Mouse (Mus musculus) neural tube, embryonic 12.5 days (tissue): ENCODE data around the gene Efhc1. TPM values are rescaled to one million over a fixed set of nuclear protein-coding genes. Genes with fewer than 3 reads are reported as not detected.

Source experiments
- ATAC-seq: fragments of 200-750 bp; cut with Nextera tagmentation; 2 replicates; pipeline ENCODE4 v1.8.0; 2017; ENCODE audit warnings: low read depth, mild to moderate bottlenecking, moderate TSS enrichment, moderate library complexity; ENCODE audit not compliant: low FRiP score
- H3K27ac ChIP-seq: fragments of 300-500 bp; sonication (generic); 2 replicates; pipeline ENCODE4 v1.5.1; 2016
- H3K27me3 ChIP-seq: fragments of 300-500 bp; sonication (generic); replicated peaks from 2 replicates; pipeline ENCODE4 v1.6.1; 2016; ENCODE audit warnings: mild to moderate bottlenecking
- H3K36me3 ChIP-seq: fragments of 300-500 bp; sonication (generic); 2 replicates; pipeline ENCODE4 v1.6.1; 2016; ENCODE audit warnings: mild to moderate bottlenecking
- H3K4me1 ChIP-seq: fragments of 300-500 bp; sonication (generic); 2 replicates; pipeline ENCODE4 v1.6.1; 2016
- H3K4me2 ChIP-seq: fragments of 300-500 bp; sonication (generic); replicated peaks from 2 replicates; pipeline ENCODE4 v1.6.1; 2016; ENCODE audit warnings: mild to moderate bottlenecking
- H3K4me3 ChIP-seq: fragments of 300-500 bp; sonication (generic); 2 replicates; pipeline ENCODE4 v1.5.1; 2016
- H3K9ac ChIP-seq: fragments of 300-500 bp; sonication (generic); 2 replicates; pipeline ENCODE4 v1.6.1; 2016; ENCODE audit warnings: mild to moderate bottlenecking
- H3K9me3 ChIP-seq: fragments of 300-500 bp; sonication (generic); 2 replicates; pipeline ENCODE4 v1.6.1; 2016; ENCODE audit warnings: mild to moderate bottlenecking
- WGBS: fragments of 180-500 bp; shearing (Covaris S2); methylation state at CpG from one replicate; pipeline ENCODE4 v1.1.7; 2016; 5-methylcytosine and 5-hydroxymethylcytosine counted together
- polyA plus RNA-seq: library from polyadenylated mRNA; unstranded; fragments of >200 nt; fragmentation: Nextera tagmentation; extraction: Ambion mirVana; gene quantifications from 2 replicates; pipeline ENCODE4 v1.2.1, GENCODE M21; 2016

Gene Efhc1
- polyA plus RNA-seq, result 1.4 and 1.5 TPM in 2 replicates

DNA sequence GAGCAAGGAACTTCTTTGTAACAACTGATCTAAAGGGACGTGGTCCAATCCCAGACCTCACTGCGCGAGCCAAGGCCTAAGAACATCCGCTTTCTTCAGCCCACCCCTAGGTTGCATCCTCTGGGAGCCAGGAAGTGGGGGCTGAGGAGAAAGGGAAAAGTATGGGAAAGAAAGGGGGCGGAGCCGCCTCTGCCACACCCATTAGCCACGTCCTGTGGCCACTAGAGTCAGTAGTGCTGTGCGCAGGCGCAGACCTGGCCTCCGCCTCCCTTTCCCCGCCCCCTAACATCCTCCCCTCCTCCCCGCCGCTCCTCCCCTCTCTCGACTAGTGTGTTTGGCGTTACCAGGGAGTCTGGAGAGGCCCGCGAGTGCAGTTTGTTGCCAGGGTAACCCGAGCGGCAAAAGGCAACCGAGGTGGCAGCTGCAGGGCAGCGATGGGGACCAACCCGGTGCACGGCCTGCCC is at the start of gene Efhc1:
Efhc1 (plus strand) TSS at position 327 of the 464 bp plus-strand sequence.
- ATAC-seq, result peak; percentile 98
- H3K9me3 ChIP-seq, result no peaks in the 10 kb centered on the region
- peaks cover 6% of the 10 kb centered on the region; the same call in 1 of the 2 replicates for H3K4me1 ChIP-seq
- WGBS, result 2% methylated on average over 23 of the region's 23 CpGs
- H3K4me3 ChIP-seq, result peak within 1 kb of the TSS; percentile 43
- H3K9ac ChIP-seq, result peak within 1 kb of the TSS; percentile 64
- H3K27ac ChIP-seq, result peak within 1 kb of the TSS; percentile 37; the same call in 1 of the 2 replicates
- H3K27me3 ChIP-seq, result no peaks in the 10 kb centered on the region
- no peaks in the 10 kb centered on the region for H3K36me3 ChIP-seq
- peak within 1 kb of the TSS; percentile 64 for H3K4me2 ChIP-seq

DNA sequence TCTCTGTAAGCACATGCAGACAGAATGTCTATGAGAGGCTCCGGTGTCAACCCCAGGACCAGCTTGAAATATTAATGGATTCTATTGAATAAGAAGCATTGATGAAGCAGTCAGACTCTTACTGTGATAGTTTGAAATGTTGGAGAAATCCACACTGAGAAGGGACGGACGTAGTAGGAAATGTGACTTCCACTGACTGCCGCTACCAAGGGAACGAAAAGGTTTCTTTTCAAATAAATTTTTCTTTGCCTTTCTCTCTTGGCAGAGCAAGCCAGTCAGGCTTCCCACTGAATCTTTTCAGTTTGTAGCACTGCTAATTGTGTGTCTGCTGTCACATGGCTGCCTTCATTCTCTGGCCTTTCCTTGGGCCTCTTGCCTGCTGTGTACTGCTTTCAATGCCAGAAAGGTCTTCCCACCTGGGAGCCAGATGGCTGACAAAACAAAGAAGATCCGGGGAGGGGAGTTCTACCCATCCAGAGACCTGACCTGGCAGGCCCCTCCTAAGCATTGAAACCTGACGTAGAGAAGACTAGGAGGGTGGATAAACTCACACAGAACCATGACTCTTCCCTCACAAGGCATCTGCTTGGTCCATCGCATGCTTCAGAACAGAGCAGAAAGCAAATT is 45.8 kb upstream of the Efhc1 start:
- peak; percentile 80 for ATAC-seq
- no peak overlapping the region for H3K4me2 ChIP-seq
- H3K4me1 ChIP-seq, result peaks cover 5% of the 10 kb centered on the region; the same call in 1 of the 2 replicates
- no peaks in the 10 kb centered on the region for H3K27me3 ChIP-seq
- no peak overlapping the region for H3K9ac ChIP-seq
- H3K27ac ChIP-seq, result no peak overlapping the region
- H3K36me3 ChIP-seq, result no peaks in the 10 kb centered on the region
- 45% methylated on average over 8 of the region's 8 CpGs for WGBS
- H3K4me3 ChIP-seq, result no peak overlapping the region
- H3K9me3 ChIP-seq, result no peaks in the 10 kb centered on the region

DNA sequence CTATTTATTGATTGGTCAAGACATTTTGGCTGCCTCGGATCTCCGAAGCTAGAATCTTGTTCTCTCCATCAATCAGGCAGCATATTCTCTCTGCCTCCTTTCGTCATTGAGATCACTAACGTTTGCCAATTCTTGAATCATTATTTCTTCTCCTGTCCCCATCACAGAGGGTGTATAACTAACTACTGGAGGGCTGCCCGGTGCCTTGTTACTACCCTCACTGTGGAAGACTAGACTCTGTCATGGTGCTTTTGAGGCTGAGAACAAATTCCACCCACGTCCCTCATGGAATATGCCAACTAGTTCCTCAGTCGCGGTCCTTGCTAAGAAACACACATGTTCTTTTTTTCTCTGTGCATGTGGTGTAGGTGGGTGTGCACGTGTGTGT is 45.3 kb upstream of the Efhc1 start:
- peaks cover 5% of the 10 kb centered on the region; the same call in 1 of the 2 replicates for H3K4me1 ChIP-seq
- no peak overlapping the region for H3K27ac ChIP-seq

DNA sequence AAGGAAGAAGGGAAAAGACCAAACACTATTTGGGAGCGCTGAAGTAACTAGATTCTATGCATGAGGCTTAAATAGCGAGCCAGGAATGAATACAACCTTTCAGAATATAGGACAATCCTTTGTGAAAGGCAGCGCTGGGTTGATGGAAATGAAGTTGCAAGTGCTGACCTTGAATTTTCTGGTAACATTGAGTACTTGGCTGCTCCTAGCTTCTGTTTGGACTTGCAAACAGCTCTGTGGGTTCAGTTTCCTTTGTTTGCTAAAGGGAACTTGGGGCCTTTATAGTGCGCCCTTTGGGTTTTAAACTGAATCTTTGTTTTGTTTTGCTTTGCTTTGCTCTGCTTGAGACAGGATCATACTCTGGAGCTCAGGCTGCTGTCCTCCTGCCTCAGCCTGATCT is 42.9 kb upstream of the Efhc1 start:
- H3K4me3 ChIP-seq, result no peak overlapping the region
- no peak overlapping the region for H3K9ac ChIP-seq
- H3K9me3 ChIP-seq, result no peaks in the 10 kb centered on the region
- H3K4me1 ChIP-seq, result peaks cover 11% of the 10 kb centered on the region
- no peak overlapping the region for H3K27ac ChIP-seq
- no peaks in the 10 kb centered on the region for H3K36me3 ChIP-seq
- ATAC-seq, result no peak
- WGBS, result 31% methylated on average over 4 of the region's 4 CpGs
- H3K4me2 ChIP-seq, result no peak overlapping the region
- no peaks in the 10 kb centered on the region for H3K27me3 ChIP-seq

More for the DNA sequence above, 45.3 kb upstream of the Efhc1 start:
- peak; percentile 30; the same call in 1 of the 2 replicates for ATAC-seq
- WGBS, result 82% methylated on average over 9 of the region's 9 CpGs
- no peaks in the 10 kb centered on the region for H3K27me3 ChIP-seq
- H3K9me3 ChIP-seq, result no peaks in the 10 kb centered on the region
- no peak overlapping the region for H3K4me3 ChIP-seq
- no peaks in the 10 kb centered on the region for H3K36me3 ChIP-seq
- H3K9ac ChIP-seq, result no peak overlapping the region
- no peak overlapping the region for H3K4me2 ChIP-seq

DNA sequence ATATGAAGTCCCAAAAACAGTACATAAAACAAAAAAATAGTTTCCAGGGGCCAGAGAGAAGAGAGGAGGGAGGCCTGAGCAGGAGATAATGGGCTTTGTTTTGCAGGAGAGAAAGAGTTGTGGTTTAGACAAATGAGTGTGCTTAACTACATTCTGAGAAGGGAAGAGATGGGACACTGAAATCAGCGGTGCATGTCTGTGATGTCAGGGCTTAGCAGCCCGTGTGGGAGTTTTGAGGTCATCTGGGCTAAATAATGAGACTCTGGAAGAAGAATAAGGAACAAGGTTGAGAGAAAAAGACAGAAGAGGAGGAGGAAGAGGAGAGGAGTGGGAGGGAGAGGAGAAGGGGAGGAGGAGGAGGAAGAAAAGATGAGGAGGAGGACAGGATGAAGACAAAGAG is 39.3 kb upstream of the Efhc1 start:
- Histone ChIP-seq H3K4me2 (no peak overlapping the region), H3K4me3 (no peak overlapping the region), H3K9ac (no peak overlapping the region), H3K9me3 (no peaks in the 10 kb centered on the region), H3K27me3 (no peaks in the 10 kb centered on the region), H3K4me1 (peaks cover 11% of the 10 kb centered on the region), H3K27ac (no peak overlapping the region), H3K36me3 (no peaks in the 10 kb centered on the region)
- WGBS, result 23% methylated on average over 2 of the region's 2 CpGs
- no peak for ATAC-seq

DNA sequence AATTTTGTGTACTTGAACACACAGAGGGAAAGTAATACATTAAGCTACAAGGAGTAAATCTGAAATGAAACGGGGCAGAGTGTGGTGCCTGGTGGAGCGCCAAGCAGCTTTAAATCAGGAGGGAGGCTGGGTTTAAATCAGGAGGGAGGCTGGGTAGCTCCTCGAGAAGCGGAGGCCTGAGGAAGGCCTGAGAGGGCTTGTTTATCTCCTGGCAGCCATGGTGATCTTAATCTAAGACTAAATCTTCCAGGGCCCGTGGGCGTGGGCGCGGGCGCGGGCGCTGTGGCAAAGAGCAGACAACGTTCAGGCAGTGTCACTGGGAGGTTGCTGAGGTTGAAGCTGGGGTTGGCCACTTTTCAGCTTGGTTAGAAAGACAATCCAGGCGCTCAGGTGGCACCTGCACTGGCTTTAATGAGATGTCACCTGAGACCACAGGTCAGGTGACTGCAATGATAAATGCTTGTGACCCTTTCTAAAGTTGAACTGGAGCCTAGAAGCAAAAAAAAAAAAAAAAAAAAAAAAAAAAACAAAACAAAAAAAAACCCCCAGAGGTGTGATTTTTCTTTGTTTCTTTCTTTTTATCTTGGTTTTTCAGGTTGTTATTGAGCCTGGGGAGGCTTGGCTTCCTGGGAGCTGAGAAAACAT is 38.8 kb upstream of the Efhc1 start:
- Histone ChIP-seq H3K4me3 (no peak overlapping the region), H3K9me3 (no peaks in the 10 kb centered on the region), H3K4me2 (no peak overlapping the region), H3K9ac (no peak overlapping the region), H3K27me3 (no peaks in the 10 kb centered on the region), H3K4me1 (peaks cover 11% of the 10 kb centered on the region), H3K36me3 (no peaks in the 10 kb centered on the region), H3K27ac (no peak overlapping the region)
- ATAC-seq, result no peak
- 68% methylated on average over 13 of the region's 13 CpGs for WGBS

DNA sequence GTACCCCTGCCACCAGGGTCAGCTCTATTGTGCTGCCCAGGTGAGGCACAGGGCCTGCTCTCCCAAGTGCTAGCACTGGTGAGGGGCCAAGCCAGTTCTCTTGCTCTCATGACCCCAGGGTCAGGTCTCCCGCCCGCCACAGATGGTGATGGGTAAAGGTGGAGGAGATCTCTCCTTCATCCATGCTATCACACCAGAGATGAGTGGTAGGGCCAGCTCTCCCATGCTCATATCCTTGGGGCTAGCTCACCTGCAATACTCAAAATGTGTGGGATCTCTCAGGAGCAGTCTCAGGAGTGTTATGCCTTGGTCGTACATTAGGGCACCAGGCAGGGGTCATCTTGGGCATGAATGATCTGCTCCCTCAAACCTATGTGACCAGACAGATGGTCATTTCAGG is 36.7 kb upstream of the Efhc1 start:
- WGBS, result 85% methylated on average over 3 of the region's 3 CpGs
- H3K36me3 ChIP-seq, result no peaks in the 10 kb centered on the region
- H3K4me1 ChIP-seq, result peaks cover 6% of the 10 kb centered on the region
- no peaks in the 10 kb centered on the region for H3K9me3 ChIP-seq
- H3K4me2 ChIP-seq, result no peak overlapping the region
- no peak for ATAC-seq
- no peak overlapping the region for H3K9ac ChIP-seq
- H3K27me3 ChIP-seq, result no peaks in the 10 kb centered on the region
- no peak overlapping the region for H3K27ac ChIP-seq
- H3K4me3 ChIP-seq, result no peak overlapping the region

DNA sequence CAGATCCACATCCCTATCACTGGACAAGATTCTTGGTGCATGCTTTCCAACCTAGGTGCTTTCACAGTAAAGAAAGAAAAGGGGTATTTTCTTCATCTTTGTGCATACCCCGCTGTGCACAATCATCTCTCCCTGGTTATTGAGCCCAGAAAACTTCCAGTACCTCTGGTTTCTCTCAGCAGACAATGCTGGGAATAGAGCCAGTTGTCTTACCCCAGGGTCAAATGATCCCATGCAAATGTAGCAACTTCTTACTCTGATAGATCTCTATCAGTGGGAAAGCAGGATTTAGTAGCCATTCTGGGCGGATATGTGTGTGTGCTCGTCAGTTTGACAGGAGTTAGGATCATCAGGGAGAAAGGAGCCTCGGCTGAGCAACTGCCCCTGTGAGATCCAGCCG is 35.8 kb upstream of the Efhc1 start:
- ATAC-seq, result no peak
- no peak overlapping the region for H3K4me3 ChIP-seq
- H3K27ac ChIP-seq, result no peak overlapping the region
- H3K4me1 ChIP-seq, result peaks cover 6% of the 10 kb centered on the region
- WGBS, result 87% methylated on average over 5 of the region's 5 CpGs
- no peak overlapping the region for H3K4me2 ChIP-seq
- no peak overlapping the region for H3K9ac ChIP-seq
- no peaks in the 10 kb centered on the region for H3K27me3 ChIP-seq
- H3K36me3 ChIP-seq, result no peaks in the 10 kb centered on the region
- H3K9me3 ChIP-seq, result no peaks in the 10 kb centered on the region

DNA sequence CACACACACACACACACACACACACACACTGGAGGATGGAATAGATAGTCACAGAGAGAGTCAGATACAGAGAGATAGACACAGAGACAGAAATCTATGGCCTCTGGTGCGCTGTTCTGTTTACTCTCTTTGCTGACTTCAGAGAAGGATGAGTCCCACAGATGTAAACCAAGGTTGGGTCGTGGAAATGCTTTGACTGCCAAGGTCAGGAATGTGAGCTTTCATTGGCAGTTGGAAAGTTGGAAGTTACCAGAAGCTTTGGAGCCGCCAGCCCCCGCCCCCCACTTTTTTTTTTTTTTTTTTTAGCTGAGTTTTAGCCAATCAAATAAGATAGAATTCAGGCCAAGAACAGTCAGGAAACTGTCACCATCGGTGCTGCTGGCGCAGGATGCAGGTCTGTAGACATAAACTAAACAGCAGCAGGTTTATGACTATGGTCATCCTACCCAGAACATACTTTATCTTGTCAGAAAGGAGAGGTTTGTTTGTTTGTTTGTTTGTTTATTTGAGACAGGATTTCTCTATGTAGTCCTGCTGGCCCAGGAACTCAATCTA is 33.9 kb upstream of the Efhc1 start:
- Histone ChIP-seq H3K4me1 (peaks cover 1% of the 10 kb centered on the region), H3K27me3 (no peaks in the 10 kb centered on the region), H3K9me3 (no peaks in the 10 kb centered on the region), H3K27ac (no peak overlapping the region), H3K4me3 (no peak overlapping the region), H3K4me2 (no peak overlapping the region), H3K36me3 (no peaks in the 10 kb centered on the region), H3K9ac (no peak overlapping the region)
- ATAC-seq, result no peak
- WGBS, result 90% methylated on average over 6 of the region's 6 CpGs

DNA sequence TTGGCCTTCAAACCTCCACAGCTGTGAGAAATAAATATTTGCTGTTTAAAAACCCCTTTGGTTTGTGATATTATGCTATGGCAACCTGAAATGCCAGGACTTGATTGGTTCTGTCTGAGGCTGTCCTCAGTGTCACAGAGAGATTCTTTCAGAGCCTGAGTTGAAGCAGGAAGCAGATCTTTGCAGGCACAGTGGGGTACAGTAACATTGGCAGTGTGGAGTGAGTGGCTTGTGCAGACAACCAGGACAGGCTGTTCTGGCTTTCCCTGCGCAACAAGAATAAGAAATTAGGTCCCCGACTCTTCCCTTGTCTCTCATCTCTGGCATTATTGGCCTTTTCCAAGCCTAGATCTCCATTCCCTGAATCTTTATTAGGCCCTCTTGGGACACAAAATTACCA is 31.7 kb upstream of the Efhc1 start:
- no peak overlapping the region for H3K4me3 ChIP-seq
- no peaks in the 10 kb centered on the region for H3K36me3 ChIP-seq
- 92% methylated on average over 2 of the region's 2 CpGs for WGBS
- H3K27ac ChIP-seq, result no peak overlapping the region
- H3K9ac ChIP-seq, result no peak overlapping the region
- no peaks in the 10 kb centered on the region for H3K4me1 ChIP-seq
- no peak overlapping the region for H3K4me2 ChIP-seq
- no peak for ATAC-seq
- H3K9me3 ChIP-seq, result no peaks in the 10 kb centered on the region
- H3K27me3 ChIP-seq, result no peaks in the 10 kb centered on the region

DNA sequence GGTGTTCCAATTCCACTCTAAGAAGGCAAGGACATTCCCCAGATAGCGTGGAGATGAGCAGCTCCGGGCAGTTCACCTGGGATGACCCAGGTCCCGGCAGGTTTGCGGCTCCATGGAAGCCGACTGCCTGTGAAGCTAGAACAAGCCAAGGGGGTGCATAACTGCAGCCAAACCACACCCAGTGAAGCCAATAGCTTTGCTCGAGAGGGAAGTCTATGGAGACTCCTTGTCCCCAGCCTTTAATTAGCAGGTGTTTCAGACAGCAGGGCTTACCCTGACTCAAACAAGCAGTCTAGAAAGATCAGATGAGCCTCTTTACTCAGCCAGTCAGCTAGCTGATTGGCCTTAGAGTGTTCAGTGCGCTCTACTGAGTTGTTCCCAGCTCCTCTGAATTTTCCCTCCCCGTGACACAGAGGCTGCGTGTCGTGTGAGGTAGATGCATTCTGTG is 30.3 kb upstream of the Efhc1 start:
- Histone ChIP-seq H3K9me3 (no peaks in the 10 kb centered on the region), H3K27ac (no peak overlapping the region), H3K36me3 (no peaks in the 10 kb centered on the region), H3K27me3 (no peaks in the 10 kb centered on the region), H3K4me3 (no peak overlapping the region), H3K9ac (no peak overlapping the region), H3K4me1 (no peaks in the 10 kb centered on the region), H3K4me2 (no peak overlapping the region)
- no peak for ATAC-seq
- WGBS, result 86% methylated on average over 10 of the region's 10 CpGs

DNA sequence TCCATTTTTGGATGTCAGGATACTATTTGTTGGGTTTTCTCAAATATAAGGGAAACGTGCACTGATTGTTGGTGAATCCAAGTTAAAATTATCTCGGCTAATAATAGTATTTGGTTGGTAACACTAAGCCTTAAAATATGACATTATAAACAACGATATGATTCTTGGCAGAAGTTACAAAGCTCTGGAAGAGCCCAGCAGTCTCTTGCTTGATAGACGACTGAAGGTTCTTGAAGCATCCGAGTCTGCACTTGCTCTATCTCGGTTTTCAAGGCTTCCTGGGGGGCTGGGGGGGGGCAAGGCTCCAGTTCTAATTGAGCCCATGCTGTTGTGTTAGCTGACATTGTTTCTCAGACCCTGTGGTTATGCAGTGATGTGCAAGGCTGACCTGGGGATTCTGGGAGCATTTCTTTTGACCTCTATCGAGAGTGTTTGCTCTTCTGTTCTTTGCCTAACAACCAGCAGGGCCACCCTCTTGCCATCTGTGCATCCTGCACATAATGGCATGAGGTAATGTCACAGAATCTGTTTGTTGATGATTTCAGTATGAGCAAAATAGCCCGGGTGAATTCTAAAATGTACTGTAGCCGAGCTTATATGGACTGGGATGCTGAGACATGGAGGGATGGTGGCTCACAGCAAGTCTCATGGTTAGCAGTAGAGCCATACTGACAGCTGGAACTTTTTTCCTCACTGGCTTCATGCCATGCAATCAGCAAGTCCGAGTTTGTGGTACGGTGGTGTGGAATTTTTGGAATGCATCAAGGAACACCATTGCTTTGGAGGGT is 28.6 kb upstream of the Efhc1 start:
- Histone ChIP-seq H3K9me3 (no peaks in the 10 kb centered on the region), H3K36me3 (no peaks in the 10 kb centered on the region), H3K9ac (no peak overlapping the region), H3K27me3 (no peaks in the 10 kb centered on the region), H3K27ac (no peak overlapping the region), H3K4me2 (no peak overlapping the region), H3K4me1 (no peaks in the 10 kb centered on the region), H3K4me3 (no peak overlapping the region)
- ATAC-seq, result no peak
- 71% methylated on average over 11 of the region's 11 CpGs for WGBS
